Mouse (Mus musculus): ENCODE measurements around the gene Hdac8. TPM values are rescaled to one million over a fixed set of nuclear protein-coding genes. Genes with fewer than 3 reads are reported as not detected.

The Hdac8 gene
- polyA plus RNA-seq, 1 experiment from 2014 or later, result 6.0 TPM

GRCm38 (mm10) chrX:102251937-102252860, 253.0 kb downstream of the Hdac8 start, which contains the start of gene Cited1:
Cited1 (minus strand) TSS chrX:102252181.
- Histone ChIP-seq H3K9ac (ENCODE audit: low read length) (no peak within 1 kb of the TSS), H3K4me3 (ENCODE audit: low read depth, low read length) (peak within 1 kb of the TSS; percentile 50), H3K27me3 (ENCODE audit: control insufficient read depth, insufficient read depth, low read length) (0 out of 2 replicates have a peak, but pooled peaks cover 3% of the 10 kb centered on the region), H3K36me3 (ENCODE audit: control insufficient read depth, insufficient read depth, low read length) (no peaks in the 10 kb centered on the region), H3K9me3 (ENCODE audit: control insufficient read depth, low read length) (no peaks in the 10 kb centered on the region), H3K27ac (replicated peaks) (no peak within 1 kb of the TSS), H3K4me1 (replicated peaks; ENCODE audit: control insufficient read depth, insufficient read depth) (no peaks in the 10 kb centered on the region), H3K4me2 (replicated peaks; ENCODE audit: low read depth) (peak within 1 kb of the TSS; percentile 77)
- TF ChIP-seq EP300 (optimal IDR thresholded peaks at IDR 0.05) (no peak), CTCF (IDR thresholded peaks at IDR 0.05; ENCODE audit: low read depth) (no peak)
- ATAC-seq (ENCODE audit: low FRiP score, low TSS enrichment), result peak; percentile 68
- peak; percentile 58 for DNase-seq (ENCODE audit: low spot score)
- 11% methylated on average over 44 of the region's 44 CpGs for WGBS

GRCm38 (mm10) chrX:102251221-102251936, 253.8 kb downstream of the Hdac8 start:
- TF ChIP-seq EP300 (optimal IDR thresholded peaks at IDR 0.05) (no peak), CTCF (IDR thresholded peaks at IDR 0.05; ENCODE audit: low read depth) (no peak)
- H3K4me1 ChIP-seq (replicated peaks; ENCODE audit: control insufficient read depth, insufficient read depth), result no peaks in the 10 kb centered on the region
- H3K27ac ChIP-seq (replicated peaks), result no peak overlapping the region
- 23% methylated on average over 33 of the region's 80 CpGs for WGBS
- peak overlapping the region; percentile 50 for H3K4me3 ChIP-seq (ENCODE audit: low read depth, low read length)
- H3K27me3 ChIP-seq (ENCODE audit: control insufficient read depth, insufficient read depth, low read length), result 0 out of 2 replicates have a peak, but pooled peaks cover 3% of the 10 kb centered on the region
- peak overlapping the region; percentile 77 for H3K4me2 ChIP-seq (replicated peaks; ENCODE audit: low read depth)
- H3K36me3 ChIP-seq (ENCODE audit: control insufficient read depth, insufficient read depth, low read length), result no peaks in the 10 kb centered on the region
- ATAC-seq (ENCODE audit: low FRiP score, low TSS enrichment) (no peak), DNase-seq (ENCODE audit: low spot score) (peak; percentile 22)
- H3K9ac ChIP-seq (ENCODE audit: low read length), result no peak overlapping the region
- H3K9me3 ChIP-seq (ENCODE audit: control insufficient read depth, low read length), result no peaks in the 10 kb centered on the region

GRCm38 (mm10) chrX:102250891-102251170, 254.3 kb downstream of the Hdac8 start:
- Histone ChIP-seq H3K36me3 (ENCODE audit: control insufficient read depth, insufficient read depth, low read length) (no peaks in the 10 kb centered on the region), H3K4me1 (replicated peaks; ENCODE audit: control insufficient read depth, insufficient read depth) (no peaks in the 10 kb centered on the region), H3K4me3 (ENCODE audit: low read depth, low read length) (peak overlapping the region; percentile 50), H3K27ac (replicated peaks) (no peak overlapping the region), H3K9ac (ENCODE audit: low read length) (no peak overlapping the region), H3K4me2 (replicated peaks; ENCODE audit: low read depth) (peak overlapping the region; percentile 77), H3K27me3 (ENCODE audit: control insufficient read depth, insufficient read depth, low read length) (0 out of 2 replicates have a peak, but pooled peaks cover 3% of the 10 kb centered on the region), H3K9me3 (ENCODE audit: control insufficient read depth, low read length) (no peaks in the 10 kb centered on the region)
- WGBS, result 18% methylated on average over 24 of the region's 24 CpGs
- TF ChIP-seq EP300 (optimal IDR thresholded peaks at IDR 0.05) (no peak), CTCF (IDR thresholded peaks at IDR 0.05; ENCODE audit: low read depth) (no peak)
- no peak for DNase-seq (ENCODE audit: low spot score)
- no peak for ATAC-seq (ENCODE audit: low FRiP score, low TSS enrichment)

GRCm38 (mm10) chrX:102250150-102250890, 254.8 kb downstream of the Hdac8 start:
- Histone ChIP-seq H3K27ac (replicated peaks) (no peak overlapping the region), H3K36me3 (ENCODE audit: control insufficient read depth, insufficient read depth, low read length) (no peaks in the 10 kb centered on the region), H3K4me1 (replicated peaks; ENCODE audit: control insufficient read depth, insufficient read depth) (no peaks in the 10 kb centered on the region), H3K4me2 (replicated peaks; ENCODE audit: low read depth) (peak overlapping the region; percentile 77), H3K9ac (ENCODE audit: low read length) (no peak overlapping the region), H3K4me3 (ENCODE audit: low read depth, low read length) (peak overlapping the region; percentile 50), H3K9me3 (ENCODE audit: control insufficient read depth, low read length) (no peaks in the 10 kb centered on the region), H3K27me3 (ENCODE audit: control insufficient read depth, insufficient read depth, low read length) (0 out of 2 replicates have a peak, but pooled peaks cover 3% of the 10 kb centered on the region)
- TF ChIP-seq CTCF (IDR thresholded peaks at IDR 0.05; ENCODE audit: low read depth), result no peak
- no peak for TF ChIP-seq EP300 (optimal IDR thresholded peaks at IDR 0.05)
- DNase-seq (ENCODE audit: low spot score) (peak; percentile 15), ATAC-seq (ENCODE audit: low FRiP score, low TSS enrichment) (no peak)
- 19% methylated on average over 49 of the region's 68 CpGs for WGBS

GRCm38 (mm10) chrX:102244334-102244733, 260.8 kb downstream of the Hdac8 start:
- no peak; the same call in 1 of the 2 replicates for ATAC-seq (ENCODE audit: low FRiP score, low TSS enrichment)
- no peaks in the 10 kb centered on the region for H3K4me1 ChIP-seq (replicated peaks; ENCODE audit: control insufficient read depth, insufficient read depth)
- peak; percentile 24 for DNase-seq (ENCODE audit: low spot score)
- no peak overlapping the region for H3K27ac ChIP-seq (replicated peaks)
- H3K9ac ChIP-seq (ENCODE audit: low read length), result no peak overlapping the region
- 69% methylated on average over 2 of the region's 2 CpGs for WGBS
- H3K36me3 ChIP-seq (ENCODE audit: control insufficient read depth, insufficient read depth, low read length), result no peaks in the 10 kb centered on the region
- H3K9me3 ChIP-seq (ENCODE audit: control insufficient read depth, low read length), result no peaks in the 10 kb centered on the region
- no peak overlapping the region for H3K4me2 ChIP-seq (replicated peaks; ENCODE audit: low read depth)
- no peak overlapping the region for H3K4me3 ChIP-seq (ENCODE audit: low read depth, low read length)
- TF ChIP-seq EP300 (optimal IDR thresholded peaks at IDR 0.05) (no peak), CTCF (IDR thresholded peaks at IDR 0.05; ENCODE audit: low read depth) (peak; percentile 57)
- H3K27me3 ChIP-seq (ENCODE audit: control insufficient read depth, insufficient read depth, low read length), result no peaks in the 10 kb centered on the region

Small RNA genes lying within 50 kb of the gene (microRNA-seq; reads per million reads assigned to microRNA genes)
- gene Gm26318, result not detected

Other genes starting within 250 kb of the Hdac8 start
- gene Phka1, start 138.9 kb upstream of the Hdac8 start, polyA plus RNA-seq (2015; fragmentation: Nextera tagmentation; extraction: Ambion mirVana), result 1.9 and 2.2 TPM in 2 replicates
- gene Gm3880, start 181.6 kb upstream of the Hdac8 start, polyA plus RNA-seq (2015; fragmentation: Nextera tagmentation; extraction: Ambion mirVana), result 0.59 and 1.1 TPM in 2 replicates
- gene Gm9112, start 202.3 kb upstream of the Hdac8 start, polyA plus RNA-seq (2015; fragmentation: Nextera tagmentation; extraction: Ambion mirVana), result not detected in 2 replicates
- gene Dmrtc1b, start 202.5 kb upstream of the Hdac8 start, polyA plus RNA-seq (2015; fragmentation: Nextera tagmentation; extraction: Ambion mirVana), result not detected in 2 replicates

Data from stomach, postnatal 0 days (tissue).